Mouse (Mus musculus): ENCODE measurements around the gene Cldn5. TPM values are rescaled to one million over a fixed set of nuclear protein-coding genes. Genes with fewer than 3 reads are reported as not detected.

The Cldn5 gene
- polyA plus RNA-seq, 1 experiment: 10.1 TPM

Other genes starting within 250 kb of the Cldn5 start
- gene Tbx1, start 186.2 kb upstream of the Cldn5 start, polyA plus RNA-seq (2012; rRNA removed): 0.99 and 1.2 TPM in 2 replicates
- 102 and 145 TPM in 2 replicates for gene Gp1bb, start 154.4 kb upstream of the Cldn5 start, polyA plus RNA-seq (2012; rRNA removed)
- 90.7 and 174 TPM in 2 replicates for gene Gm49601, start 150.4 kb upstream of the Cldn5 start, polyA plus RNA-seq (2012; rRNA removed)
- 373 and 445 TPM in 2 replicates for gene Sept5, start 146.9 kb upstream of the Cldn5 start, polyA plus RNA-seq (2012; rRNA removed)
- 27.2 and 33.5 TPM in 2 replicates for gene Ufd1, start 34.9 kb downstream of the Cldn5 start, polyA plus RNA-seq (2012; rRNA removed)
- gene Cdc45, start 35.1 kb downstream of the Cldn5 start, polyA plus RNA-seq (2012; rRNA removed): 19.7 and 21.0 TPM in 2 replicates
- 54.3 and 55.2 TPM in 2 replicates for gene 2510002D24Rik, start 59.7 kb downstream of the Cldn5 start, polyA plus RNA-seq (2012; rRNA removed)
- 0.81 TPM in 1 of 2 replicates, not detected in the other for gene Gm28539, start 59.7 kb downstream of the Cldn5 start, polyA plus RNA-seq (2012; rRNA removed)
- gene Mrpl40, start 100.0 kb downstream of the Cldn5 start, polyA plus RNA-seq (2012; rRNA removed): 18.7 and 19.5 TPM in 2 replicates
- gene Hira, start 100.2 kb downstream of the Cldn5 start, polyA plus RNA-seq (2012; rRNA removed): 50.9 and 58.4 TPM in 2 replicates

Measured in large intestine, adult 2 months (tissue).